Mouse (Mus musculus) kidney, adult 2 months (tissue): ENCODE results near the gene Onecut3. TPM values are rescaled to one million over a fixed set of nuclear protein-coding genes. Genes with fewer than 3 reads are reported as not detected.

Experiments
- DNase-seq: peaks from one replicate; pipeline ENCODE4 v3.0.0; 2021
- H3K27ac ChIP-seq: fragments of 200-500 bp; 2 replicates; pipeline ENCODE4 v1.5.1; 2012; ENCODE audit warnings: low read depth, low read length, control low read depth, inconsistent platforms; ENCODE audit not compliant: insufficient read depth
- H3K27me3 ChIP-seq: fragments of 200-500 bp; replicated peaks from 2 replicates; pipeline ENCODE4 v1.6.1; 2012; ENCODE audit warnings: mild to moderate bottlenecking, moderate library complexity, low read length, inconsistent platforms; ENCODE audit not compliant: control insufficient read depth, insufficient read depth
- H3K36me3 ChIP-seq: fragments of 200-500 bp; 2 replicates; pipeline ENCODE4 v1.6.1; 2012; ENCODE audit warnings: mild to moderate bottlenecking, moderate library complexity, low read length, inconsistent platforms; ENCODE audit not compliant: control insufficient read depth, insufficient read depth
- H3K4me1 ChIP-seq: fragments of 200-500 bp; 2 replicates; pipeline ENCODE4 v1.6.1; 2011; ENCODE audit warnings: low read length; ENCODE audit not compliant: control insufficient read depth, insufficient read depth
- H3K4me3 ChIP-seq: fragments of 200-500 bp; 2 replicates; pipeline ENCODE4 v1.5.1; 2011; ENCODE audit warnings: mild to moderate bottlenecking, low read depth, low read length, control low read depth; ENCODE audit not compliant: insufficient read depth
- CTCF ChIP-seq: fragments of 200-500 bp; conservative IDR thresholded peaks from 2 replicates; pipeline ENCODE4 v1.5.1; 2011; ENCODE audit warnings: low read depth, mild to moderate bottlenecking, control low read depth, low read length, moderate library complexity, mixed read lengths; ENCODE audit not compliant: insufficient read depth, insufficient read length
- POLR2A ChIP-seq: fragments of 200-500 bp; IDR thresholded peaks from one replicate; pipeline ENCODE4 v1.6.1; 2011; ENCODE audit warnings: low read depth, low read length, control low read depth
- WGBS: fragments of 180-500 bp; shearing (Covaris S2); methylation state at CpG from one replicate; pipeline ENCODE4 v1.1.7; 2018; 5-methylcytosine and 5-hydroxymethylcytosine counted together
- polyA plus RNA-seq: library from polyadenylated mRNA; depleted of rRNA; stranded (reverse); fragments of >200 nt; gene quantifications from 2 replicates; pipeline ENCODE4 v1.2.3, GENCODE M21; 2012

Gene Onecut3
- polyA plus RNA-seq, 1 experiment: not detected

- TF ChIP-seq POLR2A (no peak), CTCF (no peak)
- Histone ChIP-seq H3K27ac (no peak overlapping the region), H3K36me3 (no peaks in the 10 kb centered on the region), H3K27me3 (no peaks in the 10 kb centered on the region), H3K4me3 (no peak overlapping the region), H3K4me1 (no peaks in the 10 kb centered on the region)
- DNase-seq: no peak
- WGBS: 69% methylated on average over 2 of the region's 2 CpGs
Measured at GRCm38 (mm10) chr10:80519287-80519686, 24.7 kb downstream of the Onecut3 start.

GRCm38 (mm10) chr10:80523299-80523698 lies 28.7 kb downstream of the Onecut3 start:
- 96% methylated on average over 7 of the region's 7 CpGs for WGBS
- Histone ChIP-seq H3K36me3 (no peaks in the 10 kb centered on the region), H3K4me1 (no peaks in the 10 kb centered on the region), H3K4me3 (no peak overlapping the region), H3K27ac (no peak overlapping the region), H3K27me3 (no peaks in the 10 kb centered on the region)
- no peak for DNase-seq
- TF ChIP-seq POLR2A: no peak
- peak; percentile 26; the same call in 1 of the 2 replicates for TF ChIP-seq CTCF

- TF ChIP-seq POLR2A (no peak), CTCF (no peak)
- no peaks in the 10 kb centered on the region for H3K4me1 ChIP-seq
- 41% methylated on average over 9 of the region's 9 CpGs for WGBS
- H3K36me3 ChIP-seq: no peaks in the 10 kb centered on the region
- no peak overlapping the region for H3K27ac ChIP-seq
- no peak for DNase-seq
- H3K4me3 ChIP-seq: no peak overlapping the region
- no peaks in the 10 kb centered on the region for H3K27me3 ChIP-seq
Measured at GRCm38 (mm10) chr10:80526172-80526571, 31.5 kb downstream of the Onecut3 start.

- no peaks in the 10 kb centered on the region for H3K27me3 ChIP-seq
- DNase-seq: no peak
- 88% methylated on average over 11 of the region's 11 CpGs for WGBS
- no peak overlapping the region for H3K27ac ChIP-seq
- no peak overlapping the region for H3K4me3 ChIP-seq
- no peaks in the 10 kb centered on the region for H3K4me1 ChIP-seq
- no peak for TF ChIP-seq POLR2A
- no peak for TF ChIP-seq CTCF
- no peaks in the 10 kb centered on the region for H3K36me3 ChIP-seq
Measured at GRCm38 (mm10) chr10:80532783-80533182, 38.1 kb downstream of the Onecut3 start.

- no peak overlapping the region for H3K27ac ChIP-seq
Measured at GRCm38 (mm10) chr10:80533704-80534103, 39.1 kb downstream of the Onecut3 start.

GRCm38 (mm10) chr10:80535071-80535470 lies 40.4 kb downstream of the Onecut3 start:
- Histone ChIP-seq H3K27me3 (no peaks in the 10 kb centered on the region), H3K27ac (no peak overlapping the region), H3K4me1 (no peaks in the 10 kb centered on the region; the same call in 1 of the 2 replicates), H3K4me3 (no peak overlapping the region), H3K36me3 (no peaks in the 10 kb centered on the region)
- no peak for DNase-seq
- WGBS: 17% methylated on average over 14 of the region's 14 CpGs
- TF ChIP-seq POLR2A (no peak), CTCF (no peak)

More at GRCm38 (mm10) chr10:80533704-80534103, 39.1 kb downstream of the Onecut3 start:
- WGBS: 28% methylated on average over 7 of the region's 7 CpGs
- Histone ChIP-seq H3K4me1 (no peaks in the 10 kb centered on the region; the same call in 1 of the 2 replicates), H3K27me3 (no peaks in the 10 kb centered on the region), H3K36me3 (no peaks in the 10 kb centered on the region), H3K4me3 (no peak overlapping the region)
- no peak for DNase-seq
- TF ChIP-seq CTCF (no peak), POLR2A (no peak)

GRCm38 (mm10) chr10:80535711-80536110 lies 41.1 kb downstream of the Onecut3 start:
- Histone ChIP-seq H3K36me3 (no peaks in the 10 kb centered on the region), H3K27me3 (no peaks in the 10 kb centered on the region), H3K27ac (no peak overlapping the region), H3K4me3 (no peak overlapping the region), H3K4me1 (no peaks in the 10 kb centered on the region; the same call in 1 of the 2 replicates)
- DNase-seq: no peak
- 26% methylated on average over 13 of the region's 13 CpGs for WGBS
- TF ChIP-seq POLR2A (no peak), CTCF (no peak)

- Histone ChIP-seq H3K36me3 (peaks cover 2% of the 10 kb centered on the region; the same call in 1 of the 2 replicates), H3K27ac (no peak overlapping the region), H3K27me3 (no peaks in the 10 kb centered on the region), H3K4me3 (no peak overlapping the region), H3K4me1 (no peaks in the 10 kb centered on the region; the same call in 1 of the 2 replicates)
- TF ChIP-seq POLR2A (no peak), CTCF (no peak)
- peak; percentile 31 for DNase-seq
- whole genome bisulfite sequencing: 51% methylated on average over 5 of the region's 5 CpGs
Measured at GRCm38 (mm10) chr10:80538180-80538579, 43.5 kb downstream of the Onecut3 start.
